Mouse (Mus musculus) left cerebral cortex, adult 2 months (tissue): Measurements from ENCODE around the gene 2610528J11Rik. TPM values are rescaled to one million over a fixed set of nuclear protein-coding genes. Genes with fewer than 3 reads are reported as not detected.

Source experiments
- DNase-seq, 2 experiments: peaks; one replicate each; pipeline ENCODE4 v3.0.0; 2021 to 2022; ENCODE audit warnings: low spot score in 2 of 2, mixed read lengths in 1 of 2; ENCODE audit errors: extremely low spot score in 1 of 2
- H3K27ac ChIP-seq: fragments of 200-600 bp; 2 replicates; pipeline ENCODE4 v1.8.1; 2022
- H3K4me3 ChIP-seq: fragments of 200-600 bp; 2 replicates; pipeline ENCODE4 v1.8.1; 2022
- CTCF ChIP-seq: fragments of 200-600 bp; IDR thresholded peaks from 2 replicates; pipeline ENCODE4 v1.8.1; 2022; ENCODE audit warnings: antibody characterized with exemption, mild to moderate bottlenecking, moderate library complexity
- intact Hi-C: fragments of 180-260 bp; cut with DNase I; formaldehyde crosslinking; loops from one replicate; pipeline ENCODE4 v1.15.1; 2025
- total RNA-seq, 2 experiments: library from RNA; stranded (reverse); gene quantifications; 2 replicates each; pipeline ENCODE4 v1.2.3; 2021

2610528J11Rik gene
- total RNA-seq, 2 experiments from 2014 or later = not detected

- intact Hi-C loops = loop anchor here (10.0 kb wide), 1 partner anchor 487 kb away; no protein-coding TSS in a partner anchor
- Histone ChIP-seq H3K4me3 (no peak overlapping the region), H3K27ac (no peak overlapping the region)
- DNase-seq = peak; percentile 33 to 63
- TF ChIP-seq CTCF = no peak
These were observed 44.6 kb downstream of the 2610528J11Rik start for GRCm38 (mm10) chr4:118571441-118571840.

DNA sequence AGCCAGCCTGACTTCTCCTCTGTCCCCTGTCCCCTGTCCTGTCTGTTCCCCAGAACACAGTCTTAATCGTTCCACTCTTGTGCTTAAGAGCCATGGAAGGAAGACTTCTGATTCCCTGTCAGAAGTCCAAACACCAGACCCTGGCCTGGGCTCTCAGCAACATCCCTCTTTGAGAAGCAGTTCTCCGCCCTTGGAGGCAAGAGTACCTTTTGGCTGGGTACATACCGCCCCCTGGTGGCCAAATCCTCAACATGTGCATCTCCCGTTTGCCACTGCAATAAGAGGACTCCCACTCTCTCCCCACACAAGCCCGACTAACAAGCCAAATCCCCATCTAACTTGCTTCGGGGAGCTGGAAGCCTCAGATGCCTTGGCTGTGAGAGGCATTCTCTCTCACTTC is 49.3 kb downstream of the 2610528J11Rik start:
- intact Hi-C loops = loop anchor here (5.0 to 10.0 kb wide), 2 partner anchors 129 to 491 kb away; no protein-coding TSS in a partner anchor
- Histone ChIP-seq H3K27ac (no peak overlapping the region), H3K4me3 (no peak overlapping the region)
- DNase-seq = peak; percentile 86 to 94
- TF ChIP-seq CTCF = peak; percentile 87

GRCm38 (mm10) chr4:118579313-118579712 is 52.5 kb downstream of the 2610528J11Rik start:
- DNase-seq = peak; percentile 31 to 57
- peak; percentile 72 for TF ChIP-seq CTCF
- Histone ChIP-seq H3K4me3 (no peak overlapping the region), H3K27ac (no peak overlapping the region)
- intact Hi-C loops = loop anchor here (1.0 to 10.0 kb wide), 3 partner anchors 132 to 495 kb away; no protein-coding TSS in a partner anchor

Other genes with a start within 250 kb of the 2610528J11Rik start
- gene Ptprf, start 235.6 kb upstream of the 2610528J11Rik start, total RNA-seq = 100 to 1,000 TPM; 118 to 119 TPM
- gene Szt2, start 117.7 kb upstream of the 2610528J11Rik start, total RNA-seq = 10 to 100 TPM; 40.3 to 43.4 TPM
- gene Med8, start 117.7 kb upstream of the 2610528J11Rik start, total RNA-seq = 10 to 100 TPM; 54.2 to 63.5 TPM
- 10 to 100 TPM; 18.6 to 25.3 TPM for gene Elovl1, start 98.9 kb upstream of the 2610528J11Rik start, total RNA-seq
- gene Cdc20, start 89.6 kb upstream of the 2610528J11Rik start, total RNA-seq = 1 to 10 TPM in 1 of 2 experiments, under 1 TPM in 1; 0.81 to 1.8 TPM
- 1 to 10 TPM in 1 of 2 experiments, under 1 TPM in 1; 0.79 to 1.4 TPM for gene Mpl, start 69.5 kb upstream of the 2610528J11Rik start, total RNA-seq
- 1 to 10 TPM; 8.2 to 8.5 TPM for gene Tie1, start 36.9 kb upstream of the 2610528J11Rik start, total RNA-seq
- gene Tmem125, start 17.0 kb downstream of the 2610528J11Rik start, total RNA-seq = 1 to 10 TPM; 5.0 to 7.1 TPM
- gene Cfap57, start 93.8 kb downstream of the 2610528J11Rik start, total RNA-seq = under 1 TPM; 0.72 to 0.82 TPM
- gene Ebna1bp2, start 93.8 kb downstream of the 2610528J11Rik start, total RNA-seq = 10 to 100 TPM; 52.7 to 61.4 TPM
- gene Olfr62, start 132.0 kb downstream of the 2610528J11Rik start, total RNA-seq = not detected
- gene Olfr1342, start 165.8 kb downstream of the 2610528J11Rik start, total RNA-seq = not detected
- gene Olfr1341, start 176.5 kb downstream of the 2610528J11Rik start, total RNA-seq = not detected
- gene Olfr1340, start 193.1 kb downstream of the 2610528J11Rik start, total RNA-seq = not detected
- not detected for gene Olfr1339, start 205.2 kb downstream of the 2610528J11Rik start, total RNA-seq
- gene Olfr1338, start 231.7 kb downstream of the 2610528J11Rik start, total RNA-seq = not detected